Mouse (Mus musculus) thymus, postnatal 10 days (tissue): ENCODE measurements around the gene Mroh2a.
A peak's percentile ranks its signal among the peaks of the same experiment; 100 is the strongest.

Experiments used
- DNase-seq, 2 experiments: peaks; one replicate each; pipeline ENCODE4 v3.0.0; 2021; ENCODE audit warnings: low spot score in 2 of 2

The Mroh2a gene

GRCm38 (mm10) chr1:88226670-88227379 lies at the start of gene Mroh2a:
Mroh2a (plus strand) TSS chr1:88226986.
- peak in 1 of 2 experiments; percentile 4 for DNase-seq

GRCm38 (mm10) chr1:88179657-88180056 lies 47.1 kb upstream of the Mroh2a start:
- no peak for DNase-seq

GRCm38 (mm10) chr1:88186325-88186935 lies 40.4 kb upstream of the Mroh2a start:
- no peak for DNase-seq

- DNase-seq = no peak
Measured at GRCm38 (mm10) chr1:88192136-88192535, 34.6 kb upstream of the Mroh2a start.

- no peak for DNase-seq
Measured at GRCm38 (mm10) chr1:88195687-88196086, 31.1 kb upstream of the Mroh2a start.

GRCm38 (mm10) chr1:88197443-88197842 lies 29.3 kb upstream of the Mroh2a start:
- no peak for DNase-seq

GRCm38 (mm10) chr1:88199996-88200395 lies 26.8 kb upstream of the Mroh2a start:
- DNase-seq = no peak

- no peak for DNase-seq
Measured at GRCm38 (mm10) chr1:88200456-88200855, 26.3 kb upstream of the Mroh2a start, which contains the start of gene Ugt1a2. Ugt1a2 (plus strand) TSS chr1:88200601.

- peak; percentile 73 to 80 for DNase-seq
Measured at GRCm38 (mm10) chr1:88205294-88205922, 21.4 kb upstream of the Mroh2a start, which contains the start of gene Dnajb3. Dnajb3 (minus strand) TSS chr1:88205782.

- DNase-seq = no peak
Measured at GRCm38 (mm10) chr1:88206843-88207479, 19.8 kb upstream of the Mroh2a start.

GRCm38 (mm10) chr1:88211812-88212211 lies 15.0 kb upstream of the Mroh2a start, which contains the start of gene Ugt1a1:
Ugt1a1 (plus strand) TSS chr1:88211959.
- no peak for DNase-seq

GRCm38 (mm10) chr1:88212341-88213045 lies 14.3 kb upstream of the Mroh2a start:
- DNase-seq = no peak

- no peak for DNase-seq
Measured at GRCm38 (mm10) chr1:88213061-88213460, 13.7 kb upstream of the Mroh2a start.

GRCm38 (mm10) chr1:88213766-88214461 lies 12.9 kb upstream of the Mroh2a start:
- DNase-seq = no peak

GRCm38 (mm10) chr1:88214462-88214952 lies 12.3 kb upstream of the Mroh2a start:
- no peak for DNase-seq

- DNase-seq = no peak
Measured at GRCm38 (mm10) chr1:88215466-88216380, 11.1 kb upstream of the Mroh2a start.

GRCm38 (mm10) chr1:88216551-88216950 lies 10.2 kb upstream of the Mroh2a start:
- DNase-seq = no peak

- DNase-seq = no peak
Measured at GRCm38 (mm10) chr1:88217144-88217543, 9.6 kb upstream of the Mroh2a start.

GRCm38 (mm10) chr1:88217576-88217975 lies 9.2 kb upstream of the Mroh2a start:
- DNase-seq = no peak

GRCm38 (mm10) chr1:88218051-88218450 lies 8.7 kb upstream of the Mroh2a start:
- DNase-seq = peak in 1 of 2 experiments; percentile 25
